Mouse (Mus musculus) E14TG2a.4 (cell line): Measurements from ENCODE around the gene Bdkrb2.

Source experiments
- CTCF ChIP-seq: conservative IDR thresholded peaks from 2 replicates; pipeline ENCODE4 v1.5.1; 2014; ENCODE audit warnings: low read length
- NANOG ChIP-seq: IDR thresholded peaks from 2 replicates; pipeline ENCODE4 v1.6.1; 2014; ENCODE audit warnings: borderline replicate concordance, low read length, mixed read lengths
- POU5F1 ChIP-seq: IDR thresholded peaks from 2 replicates; pipeline ENCODE4 v1.6.1; 2014; ENCODE audit warnings: low read length, borderline replicate concordance

DNA sequence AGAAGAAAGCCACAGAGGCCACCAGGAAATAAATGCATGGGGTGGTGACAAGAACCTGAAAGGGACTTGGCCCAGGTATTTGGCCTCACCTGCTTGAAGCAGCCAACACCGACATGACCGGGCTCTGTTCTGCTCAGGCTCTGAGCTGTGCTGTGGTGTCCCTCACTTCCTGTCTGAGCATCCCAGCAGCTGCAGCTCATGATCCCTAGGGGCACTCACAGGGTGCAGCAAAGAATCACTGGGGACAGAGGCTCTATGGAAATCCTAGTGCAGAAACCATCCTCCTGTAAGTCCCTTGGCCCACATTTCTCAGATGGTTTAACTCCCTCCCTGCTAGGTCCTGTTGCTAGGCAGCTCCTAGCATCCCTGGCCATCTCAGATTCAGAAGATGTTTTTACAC lies 15.9 kb upstream of the Bdkrb2 start:
- TF ChIP-seq CTCF (no peak), NANOG (no peak), POU5F1 (no peak)
